Mouse (Mus musculus) adrenal gland, adult 8-10 months (tissue): Measurements from ENCODE around the gene Notch2. TPM values are rescaled to one million over a fixed set of nuclear protein-coding genes. Genes with fewer than 3 reads are reported as not detected.

Experiments used
- DNase-seq: peaks from one replicate; pipeline ENCODE4 v3.0.0; 2022
- total RNA-seq, 4 experiments: library from RNA; stranded (reverse); gene quantifications; 2 replicates each; pipeline ENCODE4 v1.2.4; 2022

Gene Notch2
- total RNA-seq, 4 experiments from 2014 or later, result 73.6 to 99.3 (median 77.1) TPM

GRCm38 (mm10) chr3:98160330-98160729 is 147.0 kb downstream of the Notch2 start, which contains the start of gene Adam30:
Adam30 (plus strand) TSS chr3:98160630.
- no peak for DNase-seq

- peak; percentile 14 for DNase-seq
Measured at GRCm38 (mm10) chr3:98178340-98178739, 165.0 kb downstream of the Notch2 start.

- DNase-seq, result peak; percentile 3
Measured at GRCm38 (mm10) chr3:98180805-98181204, 167.5 kb downstream of the Notch2 start.

- DNase-seq, result no peak
Measured at GRCm38 (mm10) chr3:98185163-98185714, 171.9 kb downstream of the Notch2 start.

DNA sequence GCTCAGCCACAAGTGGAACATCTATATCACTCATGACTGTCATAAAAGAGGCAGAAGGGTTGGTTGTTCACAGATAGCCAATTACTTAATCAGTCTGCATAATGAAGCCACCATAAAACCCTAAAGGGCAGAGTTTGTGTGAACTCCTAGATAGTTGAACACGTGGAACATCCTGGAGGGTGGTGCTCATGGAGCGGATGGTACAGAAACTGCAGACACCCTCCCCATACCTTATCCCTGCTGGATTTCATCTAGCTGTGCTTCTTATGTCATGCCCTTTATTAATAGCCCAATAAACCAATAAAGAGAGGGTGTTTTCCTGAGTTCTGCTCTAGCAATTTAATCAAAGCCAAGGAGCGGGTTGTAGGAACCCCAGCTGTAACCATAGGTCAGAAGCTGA is 174.4 kb downstream of the Notch2 start:
- no peak for DNase-seq

DNA sequence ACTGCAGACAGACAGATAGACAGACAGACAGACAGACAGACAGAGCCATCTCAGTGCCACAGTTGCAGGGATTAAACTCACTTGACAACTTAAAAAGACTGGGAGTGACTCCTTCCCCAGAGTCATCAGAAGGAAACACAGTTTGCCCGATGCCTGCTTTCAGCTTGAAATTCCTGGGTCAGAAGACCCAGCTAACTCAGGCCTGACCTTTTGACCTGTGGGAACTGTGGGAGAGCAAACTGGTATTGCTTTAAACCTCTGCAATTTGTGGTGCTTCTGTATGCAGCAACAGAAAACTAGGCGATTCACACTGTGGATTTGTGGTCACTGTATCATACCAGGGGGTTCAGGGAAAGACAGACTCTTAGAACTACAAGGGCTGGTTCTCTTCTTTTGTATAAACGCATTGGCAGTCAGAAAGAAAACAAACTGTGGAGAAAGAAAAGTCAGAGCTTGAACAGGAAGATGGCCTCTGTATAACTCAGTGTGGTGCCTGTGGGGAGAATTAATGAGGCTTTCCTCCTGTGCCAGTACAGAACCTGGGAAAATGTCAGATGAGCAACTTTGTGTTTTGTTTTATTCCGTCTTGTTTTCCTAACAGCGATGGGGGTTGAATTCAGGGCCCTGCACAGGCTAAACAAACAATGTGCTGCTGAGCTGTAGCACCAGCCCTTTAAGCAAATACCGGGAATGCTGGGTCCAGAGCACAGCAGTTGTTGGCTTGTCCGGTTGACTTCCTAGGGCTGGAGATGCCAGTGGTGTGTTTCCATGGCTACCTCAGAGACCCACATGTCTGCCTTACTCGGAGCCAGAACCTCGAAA is 184.6 kb downstream of the Notch2 start:
- DNase-seq, result no peak

GRCm38 (mm10) chr3:98199747-98200146 is 186.4 kb downstream of the Notch2 start:
- no peak for DNase-seq

Other genes starting within 250 kb of the Notch2 start
- 10 to 100 TPM; 24.3 to 30.4 (median 27.8) TPM for gene Pde4dip, start 124.8 kb upstream of the Notch2 start, total RNA-seq
- 100 to 1,000 TPM; 102 to 214 (median 143) TPM for gene Sec22b, start 112.3 kb upstream of the Notch2 start, total RNA-seq
- gene Adam30, start 147.1 kb downstream of the Notch2 start, total RNA-seq, result not detected
- not detected for gene Reg4, start 208.6 kb downstream of the Notch2 start, total RNA-seq